Mouse (Mus musculus) spleen, adult 12 weeks (tissue): ENCODE results near the gene Pnpla3.
A peak's percentile ranks its signal among the peaks of the same experiment; 100 is the strongest.
"Not testable (repeated sequence)": the region's sequence is repeated elsewhere in the genome, so short reads cannot be mapped to it uniquely, and the experiment has no call there.

Experiments
- DNase-seq: peaks from one replicate; pipeline ENCODE4 v3.0.0; 2022; ENCODE audit warnings: low spot score

Gene Pnpla3

GRCm38 (mm10) chr15:84167600-84167999 is at the start of gene Pnpla3:
Gene Pnpla3 (plus strand): TSS chr15:84167837.
- DNase-seq: peak; percentile 26

- DNase-seq: no peak
Observed at GRCm38 (mm10) chr15:84120612-84121011, 47.0 kb upstream of the Pnpla3 start.

GRCm38 (mm10) chr15:84121036-84121435 is 46.6 kb upstream of the Pnpla3 start:
- no peak for DNase-seq

- no peak for DNase-seq
Observed at GRCm38 (mm10) chr15:84123075-84123474, 44.6 kb upstream of the Pnpla3 start, which contains the start of gene Pnpla5. Gene Pnpla5 (minus strand): TSS chr15:84123175.

- no peak for DNase-seq
Observed at GRCm38 (mm10) chr15:84124086-84124485, 43.6 kb upstream of the Pnpla3 start.

- DNase-seq: no peak
Observed at GRCm38 (mm10) chr15:84126447-84126846, 41.2 kb upstream of the Pnpla3 start.

GRCm38 (mm10) chr15:84126871-84127270 is 40.8 kb upstream of the Pnpla3 start:
- DNase-seq: no peak

GRCm38 (mm10) chr15:84131096-84131786 is 36.4 kb upstream of the Pnpla3 start:
- DNase-seq: no peak

- DNase-seq: no peak
Observed at GRCm38 (mm10) chr15:84131971-84132370, 35.7 kb upstream of the Pnpla3 start.

GRCm38 (mm10) chr15:84133440-84133839 is 34.2 kb upstream of the Pnpla3 start:
- no peak for DNase-seq

- DNase-seq: peak; percentile 39
Observed at GRCm38 (mm10) chr15:84135472-84135871, 32.2 kb upstream of the Pnpla3 start.

- DNase-seq: no peak
Observed at GRCm38 (mm10) chr15:84136473-84137415, 30.9 kb upstream of the Pnpla3 start.

- DNase-seq: no peak
Observed at GRCm38 (mm10) chr15:84139592-84140005, 28.0 kb upstream of the Pnpla3 start.

GRCm38 (mm10) chr15:84140109-84140508 is 27.5 kb upstream of the Pnpla3 start:
- no peak for DNase-seq

- no peak for DNase-seq
Observed at GRCm38 (mm10) chr15:84140929-84141328, 26.7 kb upstream of the Pnpla3 start.

- DNase-seq: no peak
Observed at GRCm38 (mm10) chr15:84156158-84156557, 11.5 kb upstream of the Pnpla3 start.

- DNase-seq: not testable (repeated sequence)
Observed at GRCm38 (mm10) chr15:84157530-84157929, 10.1 kb upstream of the Pnpla3 start.

GRCm38 (mm10) chr15:84161871-84162270 is 5.8 kb upstream of the Pnpla3 start:
- no peak for DNase-seq

GRCm38 (mm10) chr15:84166818-84167217 is 819 bp upstream of the Pnpla3 start:
- DNase-seq: no peak

GRCm38 (mm10) chr15:84168170-84169161 is 829 bp downstream of the Pnpla3 start:
- no peak for DNase-seq

GRCm38 (mm10) chr15:84169511-84169910 is 1.9 kb downstream of the Pnpla3 start:
- DNase-seq: no peak

GRCm38 (mm10) chr15:84171166-84171565 is 3.5 kb downstream of the Pnpla3 start:
- no peak for DNase-seq
